Mouse (Mus musculus) limb, embryonic 13.5 days (tissue): ENCODE measurements around the gene Tceal9. TPM values are rescaled to one million over a fixed set of nuclear protein-coding genes. Genes with fewer than 3 reads are reported as not detected.

Source experiments
- ATAC-seq: fragments of 200-750 bp; cut with Nextera tagmentation; 2 replicates; pipeline ENCODE4 v1.8.0; 2017; ENCODE audit warnings: low read depth, moderate number of reproducible peaks, moderate TSS enrichment; ENCODE audit not compliant: low FRiP score
- H3K27ac ChIP-seq: fragments of 300-500 bp; sonication (generic); 2 replicates; pipeline ENCODE4 v1.5.1; 2015; ENCODE audit warnings: inconsistent platforms, mild to moderate bottlenecking, moderate library complexity
- H3K27me3 ChIP-seq: fragments of 300-500 bp; sonication (generic); 2 replicates; pipeline ENCODE4 v1.6.1; 2015; ENCODE audit warnings: mild to moderate bottlenecking, inconsistent platforms
- H3K36me3 ChIP-seq: fragments of 300-500 bp; sonication (generic); 2 replicates; pipeline ENCODE4 v1.6.1; 2015; ENCODE audit warnings: inconsistent platforms, mild to moderate bottlenecking, moderate library complexity
- H3K4me1 ChIP-seq: fragments of 300-500 bp; sonication (generic); 2 replicates; pipeline ENCODE4 v1.6.1; 2015; ENCODE audit warnings: inconsistent platforms
- H3K4me2 ChIP-seq: fragments of 300-500 bp; sonication (generic); replicated peaks from 2 replicates; pipeline ENCODE4 v1.6.1; 2015; ENCODE audit warnings: inconsistent platforms, mild to moderate bottlenecking, moderate library complexity
- H3K4me3 ChIP-seq: fragments of 300-500 bp; sonication (generic); 2 replicates; pipeline ENCODE4 v1.5.1; 2015; ENCODE audit warnings: moderate library complexity, mild to moderate bottlenecking, inconsistent platforms
- H3K9ac ChIP-seq: fragments of 300-500 bp; sonication (generic); 2 replicates; pipeline ENCODE4 v1.6.1; 2015; ENCODE audit warnings: mild to moderate bottlenecking, inconsistent platforms
- H3K9me3 ChIP-seq: fragments of 300-500 bp; sonication (generic); 2 replicates; pipeline ENCODE4 v1.6.1; 2016; ENCODE audit warnings: inconsistent platforms
- WGBS: fragments of 180-500 bp; shearing (Covaris S2); methylation state at CpG from one replicate; pipeline ENCODE4 v1.1.7; 2015; 5-methylcytosine and 5-hydroxymethylcytosine counted together
- polyA plus RNA-seq: library from polyadenylated mRNA; unstranded; fragments of >200 nt; fragmentation: Nextera tagmentation; extraction: Ambion mirVana; gene quantifications from 2 replicates; pipeline ENCODE4 v1.2.1, GENCODE M21; 2015

Tceal9 gene
- polyA plus RNA-seq, 1 experiment from 2014 or later = 709 TPM

- no peak for ATAC-seq
- H3K36me3 ChIP-seq = peaks cover 6% of the 10 kb centered on the region; the same call in 1 of the 2 replicates
- H3K27ac ChIP-seq = no peak overlapping the region
- no peaks in the 10 kb centered on the region for H3K9me3 ChIP-seq
- H3K9ac ChIP-seq = no peak overlapping the region
- peaks cover 11% of the 10 kb centered on the region; the same call in 1 of the 2 replicates for H3K27me3 ChIP-seq
- H3K4me2 ChIP-seq = no peak overlapping the region
- peaks cover 12% of the 10 kb centered on the region; the same call in 1 of the 2 replicates for H3K4me1 ChIP-seq
- WGBS = 50% methylated on average over 3 of the region's 3 CpGs
- no peak overlapping the region for H3K4me3 ChIP-seq
Measured at GRCm38 (mm10) chrX:136275386-136275785, 30.5 kb downstream of the Tceal9 start.

- Histone ChIP-seq H3K4me2 (no peak overlapping the region), H3K36me3 (no peaks in the 10 kb centered on the region), H3K9me3 (no peaks in the 10 kb centered on the region), H3K9ac (no peak overlapping the region), H3K4me1 (no peaks in the 10 kb centered on the region), H3K27me3 (peaks cover 13% of the 10 kb centered on the region; the same call in 1 of the 2 replicates), H3K27ac (no peak overlapping the region), H3K4me3 (no peak overlapping the region)
- WGBS = 87% methylated on average over 7 of the region's 7 CpGs
- ATAC-seq = no peak
Measured at GRCm38 (mm10) chrX:136277577-136277976, 32.7 kb downstream of the Tceal9 start.

- Histone ChIP-seq H3K9ac (no peak overlapping the region), H3K27ac (no peak overlapping the region), H3K36me3 (no peaks in the 10 kb centered on the region)
Measured at GRCm38 (mm10) chrX:136278401-136278800, 33.5 kb downstream of the Tceal9 start.

GRCm38 (mm10) chrX:136279410-136279809 lies 34.5 kb downstream of the Tceal9 start:
- ATAC-seq = no peak
- Histone ChIP-seq H3K9ac (no peak overlapping the region), H3K4me1 (no peaks in the 10 kb centered on the region), H3K9me3 (no peaks in the 10 kb centered on the region), H3K27ac (no peak overlapping the region), H3K4me3 (no peak overlapping the region), H3K36me3 (no peaks in the 10 kb centered on the region), H3K4me2 (no peak overlapping the region), H3K27me3 (peaks cover 13% of the 10 kb centered on the region; the same call in 1 of the 2 replicates)
- 73% methylated on average over 5 of the region's 5 CpGs for WGBS

More at GRCm38 (mm10) chrX:136278401-136278800, 33.5 kb downstream of the Tceal9 start:
- Histone ChIP-seq H3K4me3 (no peak overlapping the region), H3K27me3 (peaks cover 13% of the 10 kb centered on the region; the same call in 1 of the 2 replicates), H3K4me1 (no peaks in the 10 kb centered on the region), H3K4me2 (no peak overlapping the region), H3K9me3 (no peaks in the 10 kb centered on the region)
- ATAC-seq = no peak

- Histone ChIP-seq H3K27me3 (no peaks in the 10 kb centered on the region), H3K4me1 (no peaks in the 10 kb centered on the region), H3K9ac (no peak overlapping the region), H3K27ac (no peak overlapping the region), H3K36me3 (no peaks in the 10 kb centered on the region), H3K4me2 (peak overlapping the region; percentile 21; the same call in 1 of the 2 replicates), H3K4me3 (no peak overlapping the region), H3K9me3 (no peaks in the 10 kb centered on the region)
- 29% methylated on average over 8 of the region's 8 CpGs for WGBS
- no peak for ATAC-seq
Measured at GRCm38 (mm10) chrX:136290817-136291281, 46.0 kb downstream of the Tceal9 start.

Other genes starting within 250 kb of the Tceal9 start
- gene Arxes1, start 211.7 kb upstream of the Tceal9 start, polyA plus RNA-seq = 47.3 and 50.5 TPM in 2 replicates
- gene Bex2, start 176.8 kb upstream of the Tceal9 start, polyA plus RNA-seq = 143 and 161 TPM in 2 replicates
- gene Nxf3, start 159.8 kb upstream of the Tceal9 start, polyA plus RNA-seq = not detected in 2 replicates
- 59.2 and 60.1 TPM in 2 replicates for gene Bex4, start 106.1 kb upstream of the Tceal9 start, polyA plus RNA-seq
- gene Tceal8, start 72.7 kb upstream of the Tceal9 start, polyA plus RNA-seq = 217 and 223 TPM in 2 replicates
- gene Tceal5, start 41.2 kb upstream of the Tceal9 start, polyA plus RNA-seq = 13.1 and 14.0 TPM in 2 replicates
- gene Tceal7, start 30.3 kb upstream of the Tceal9 start, polyA plus RNA-seq = 49.4 and 53.9 TPM in 2 replicates
- 102 and 103 TPM in 2 replicates for gene Bex1, start 29.6 kb upstream of the Tceal9 start, polyA plus RNA-seq
- gene Bex3, start 25.2 kb downstream of the Tceal9 start, polyA plus RNA-seq = 543 and 554 TPM in 2 replicates